In genomic region chr11:121047826-121048399, GRCm38 (mm10) we compare ENCODE assay signal across 12 mouse cellular contexts. TPM values are rescaled to one million over a fixed set of nuclear protein-coding genes. Genes with fewer than 3 reads are reported as not detected.
A peak's percentile ranks its signal among the peaks of the same experiment; 100 is the strongest.
DNase-seq lines count a peak whose midpoint lies in the region; ATAC-seq and TF ChIP-seq lines count a peak whose summit lies in the region.
"Had no signal": no experiment of that assay in that cellular context is flagged by ENCODE, and none has a peak within 500 bp of the region (broad histone marks: within the 10 kb centered on the region; RNA-seq: fewer than 3 reads in every experiment).

No protein-coding gene starts in this region.

- WGBS in lung, adult 2 months, result 48% methylated on average over 2 of the region's 2 CpGs

- no peak overlapping the region for H3K4me3 ChIP-seq in gastrocnemius, adult 2 months
- H3K4me3 ChIP-seq in lung, adult 2 months (replicated peaks; ENCODE audit: extremely low read depth, low read depth, low read length), result no peak overlapping the region
- H3K4me3 ChIP-seq: midbrain, embryonic 13.5 days had no signal

- TF ChIP-seq CTCF in gastrocnemius, adult 2 months (IDR thresholded peaks at IDR 0.05), result peak; percentile 48
- 0 out of 2 replicates have a peak, but pooled peaks have one; percentile 0 for TF ChIP-seq CTCF in lung, adult 2 months (IDR thresholded peaks at IDR 0.05; ENCODE audit: insufficient read depth, low read length)

- ATAC-seq in megakaryocyte-erythroid progenitor cell, adult 5-6 weeks (replicated peaks; ENCODE audit: low FRiP score, low TSS enrichment, poor library complexity, severe bottlenecking), result peak; percentile 65
- no peak for ATAC-seq in megakaryocyte, adult 5-6 weeks (ENCODE audit: poor library complexity, severe bottlenecking)
- ATAC-seq: midbrain, embryonic 13.5 days had no signal

- H3K4me1 ChIP-seq in lung, adult 2 months (ENCODE audit: control insufficient read depth, insufficient read depth, low read length), result no peaks in the 10 kb centered on the region
- H3K4me1 ChIP-seq: midbrain, embryonic 13.5 days had no signal

- DNase-seq in gastrocnemius, adult 2 months, result no peak
- DNase-seq in gastrocnemius, postnatal 36 days, result no peak
- DNase-seq in lung, adult 2 months, result no peak
- no peak for DNase-seq in lung, adult 18-20 months
- DNase-seq in embryo, embryonic 10.5 days (ENCODE audit: low spot score), result peak; percentile 63
- DNase-seq in cerebellum, adult 11-12 months, result no peak
- DNase-seq: cerebellum, adult 2 months; heart, adult 11 months had no signal

- intact Hi-C loops in gastrocnemius, adult 2 months (cut with DNase I), result no loop called here
- intact Hi-C loops in gastrocnemius, postnatal 36 days (cut with DNase I), result no loop called here

- no peak for TF ChIP-seq POLR2A in lung, adult 2 months (IDR thresholded peaks at IDR 0.05; ENCODE audit: borderline replicate concordance, extremely low read depth, low read depth, low read length)

- no peak overlapping the region for H3K27ac ChIP-seq in gastrocnemius, adult 2 months
- H3K27ac ChIP-seq: midbrain, embryonic 13.5 days had no signal

RNA-seq across cellular contexts. Expression of gene Cd7, which starts 8.7 kb away (rescaled TPM):
- not detected for total RNA-seq in gastrocnemius, adult 2 months (2021)
- not detected for total RNA-seq in gastrocnemius, postnatal 36 days (2021)
- 5.8 and 6.4 TPM in 2 replicates for polyA plus RNA-seq in lung, adult 2 months (2012; rRNA removed)
- total RNA-seq in megakaryocyte-erythroid progenitor cell, adult 5-6 weeks (2014; fragmentation: Nextera tagmentation), result 16.6 TPM in 2 replicates
- total RNA-seq in megakaryocyte-erythroid progenitor cell, adult 5-6 weeks (2017), result 1.2 and 6.7 TPM in 2 replicates
- total RNA-seq in megakaryocyte, adult 5-6 weeks (2015), result 52.3 and 53.9 TPM in 2 replicates
- total RNA-seq in megakaryocyte, adult 5-6 weeks (2017), result 14.8 and 17.3 TPM in 2 replicates
- total RNA-seq: G1E had no signal
- polyA plus RNA-seq: G1E had no signal

RNA-seq across cellular contexts. Expression of gene Sectm1b, which starts 15.5 kb away (rescaled TPM):
- not detected for total RNA-seq in gastrocnemius, adult 2 months (2021)
- not detected for total RNA-seq in gastrocnemius, postnatal 36 days (2021)
- polyA plus RNA-seq in lung, adult 2 months (2012; rRNA removed), result 0.06 and 0.51 TPM in 2 replicates
- total RNA-seq in megakaryocyte-erythroid progenitor cell, adult 5-6 weeks (2014; fragmentation: Nextera tagmentation), result not detected in 2 replicates
- total RNA-seq in megakaryocyte-erythroid progenitor cell, adult 5-6 weeks (2017), result not detected in 2 replicates
- total RNA-seq in megakaryocyte, adult 5-6 weeks (2015), result not detected in 2 replicates
- not detected in 2 replicates for total RNA-seq in megakaryocyte, adult 5-6 weeks (2017)
- polyA plus RNA-seq: cerebellum, adult 2 months; G1E; midbrain, embryonic 13.5 days had no signal

RNA-seq across cellular contexts. Expression of gene Sectm1a, which starts 33.1 kb away (rescaled TPM):
- not detected for total RNA-seq in gastrocnemius, adult 2 months (2021)
- total RNA-seq in gastrocnemius, postnatal 36 days (2021), result not detected
- polyA plus RNA-seq in lung, adult 2 months (2012; rRNA removed), result not detected in 2 replicates
- not detected in 2 replicates for total RNA-seq in megakaryocyte-erythroid progenitor cell, adult 5-6 weeks (2014; fragmentation: Nextera tagmentation)
- total RNA-seq in megakaryocyte-erythroid progenitor cell, adult 5-6 weeks (2017), result not detected in 2 replicates
- total RNA-seq in megakaryocyte, adult 5-6 weeks (2015), result 0.46 TPM in 1 of 2 replicates, not detected in the other
- 0.88 TPM in 1 of 2 replicates, not detected in the other for total RNA-seq in megakaryocyte, adult 5-6 weeks (2017)
- polyA plus RNA-seq: cerebellum, adult 2 months; G1E; midbrain, embryonic 13.5 days had no signal

RNA-seq across cellular contexts. Expression of gene Csnk1d, which starts 56.8 kb away (rescaled TPM):
- total RNA-seq in gastrocnemius, adult 2 months (2021), result 10 to 100 TPM; 50.0 to 53.7 TPM
- 10 to 100 TPM; 51.6 to 54.5 TPM for total RNA-seq in gastrocnemius, postnatal 36 days (2021)
- polyA plus RNA-seq in lung, adult 2 months (2012; rRNA removed), result 61.2 and 75.3 TPM in 2 replicates
- 64.0 and 86.0 TPM in 2 replicates for total RNA-seq in megakaryocyte-erythroid progenitor cell, adult 5-6 weeks (2014; fragmentation: Nextera tagmentation)
- total RNA-seq in megakaryocyte-erythroid progenitor cell, adult 5-6 weeks (2017), result 109 and 132 TPM in 2 replicates
- total RNA-seq in megakaryocyte, adult 5-6 weeks (2015), result 56.0 and 64.8 TPM in 2 replicates
- total RNA-seq in megakaryocyte, adult 5-6 weeks (2017), result 67.8 and 69.7 TPM in 2 replicates
